Mouse (Mus musculus): ENCODE results near the gene Wdr3. TPM values are rescaled to one million over a fixed set of nuclear protein-coding genes. Genes with fewer than 3 reads are reported as not detected.

The Wdr3 gene
- polyA plus RNA-seq, 1 experiment, result 24.2 TPM

DNA sequence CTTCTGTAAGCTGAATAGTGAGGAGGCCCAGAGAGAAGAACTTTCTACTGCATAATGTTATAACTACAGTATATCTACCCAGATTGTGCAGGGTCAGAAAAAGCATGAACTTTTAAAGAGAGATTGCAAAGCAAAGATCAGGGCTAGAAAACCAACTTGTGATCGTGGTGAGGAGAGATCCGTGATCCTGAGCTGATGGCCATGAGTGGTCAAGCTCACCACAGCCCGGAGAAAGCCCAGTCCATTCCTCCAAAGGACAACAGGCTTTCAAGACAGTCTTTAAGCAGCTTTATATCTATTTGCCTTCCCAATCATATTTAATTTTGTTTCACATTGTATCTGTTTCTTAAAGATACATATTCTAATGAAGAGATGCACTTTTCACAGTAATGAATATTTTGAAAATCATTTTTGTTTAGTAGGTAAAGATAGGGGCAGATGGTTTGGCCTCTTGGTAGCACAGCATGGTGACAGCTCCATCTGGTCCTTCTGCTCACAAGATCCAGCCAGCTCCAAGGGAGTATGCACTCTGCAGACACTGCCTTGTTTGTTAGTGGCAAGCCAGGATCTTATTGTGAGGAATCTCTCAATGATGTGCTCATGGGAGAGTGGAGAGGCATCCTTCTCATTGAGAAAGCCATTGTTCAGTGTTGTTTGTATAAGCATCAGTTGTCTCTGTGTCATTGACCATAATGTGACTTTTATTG is 59.7 kb downstream of the Wdr3 start:
- DNase-seq, result peak; percentile 86 to 94
- H3K27ac ChIP-seq (ENCODE audit: insufficient read depth, low read length), result peak overlapping the region; percentile 71

More for the DNA sequence above, 59.7 kb downstream of the Wdr3 start:
- H3K27me3 ChIP-seq (ENCODE audit: control insufficient read depth, insufficient read depth, low read length), result no peaks in the 10 kb centered on the region
- WGBS, result 8% methylated on average over 3 of the region's 3 CpGs
- H3K4me1 ChIP-seq (ENCODE audit: control insufficient read depth, insufficient read depth, low read length), result peaks cover 16% of the 10 kb centered on the region
- no peak overlapping the region for H3K4me3 ChIP-seq (replicated peaks; ENCODE audit: insufficient read depth, low read depth, low read length)
- TF ChIP-seq CTCF (IDR thresholded peaks at IDR 0.05; ENCODE audit: borderline replicate concordance, insufficient read depth, low read depth, low read length) (no peak), POLR2A (IDR thresholded peaks at IDR 0.05; ENCODE audit: borderline replicate concordance, insufficient read depth, low read length) (peak; percentile 41; the same call in 1 of the 2 replicates)

Other genes with a start within 250 kb of the Wdr3 start
- gene Gdap2, start within 50 bp of the Wdr3 start, polyA plus RNA-seq (2012; rRNA removed), result 37.2 and 37.8 TPM in 2 replicates